Mouse (Mus musculus) heart, postnatal 25 days (tissue): ENCODE results near the gene Dcun1d4. TPM values are rescaled to one million over a fixed set of nuclear protein-coding genes. Genes with fewer than 3 reads are reported as not detected.
"Not testable (repeated sequence)": the region's sequence is repeated elsewhere in the genome, so short reads cannot be mapped to it uniquely, and the experiment has no call there.

Experiments used
- DNase-seq: peaks from one replicate; pipeline ENCODE4 v3.0.0; 2022; ENCODE audit warnings: low spot score
- intact Hi-C: fragments of 180-260 bp; cut with DNase I; formaldehyde crosslinking; loops from one replicate; pipeline ENCODE4 v1.15.1; 2025
- total RNA-seq, 2 experiments: library from RNA; stranded (reverse); gene quantifications; 2 replicates each; pipeline ENCODE4 v1.2.3; 2021

The Dcun1d4 gene
- total RNA-seq: 10 to 100 TPM; 14.6 to 16.0 TPM

DNA sequence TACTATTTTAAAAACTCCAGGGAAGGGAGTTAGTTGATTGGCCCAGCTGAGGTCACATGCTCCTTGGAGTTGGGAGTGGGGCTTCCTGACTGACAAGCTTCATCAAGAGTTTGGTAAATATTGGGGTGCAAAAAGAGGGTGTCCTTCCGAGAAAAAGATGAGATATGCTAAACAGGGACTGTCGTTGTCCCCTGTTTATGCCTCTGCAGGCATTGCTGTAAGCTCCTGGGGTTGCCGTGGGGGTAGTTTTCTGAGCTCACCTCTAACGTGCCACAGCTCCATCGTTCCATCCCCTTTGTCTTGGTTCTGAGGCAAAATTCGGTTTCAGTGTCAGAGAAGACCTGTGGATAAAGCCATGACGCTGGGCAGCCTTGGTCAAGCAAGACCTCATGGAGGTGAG, at the start of gene Dcun1d4:
TSS of gene Dcun1d4 (plus strand) at position 301 of the 400 bp plus-strand sequence.
- no peak for DNase-seq
- intact Hi-C loops: no loop called here

DNA sequence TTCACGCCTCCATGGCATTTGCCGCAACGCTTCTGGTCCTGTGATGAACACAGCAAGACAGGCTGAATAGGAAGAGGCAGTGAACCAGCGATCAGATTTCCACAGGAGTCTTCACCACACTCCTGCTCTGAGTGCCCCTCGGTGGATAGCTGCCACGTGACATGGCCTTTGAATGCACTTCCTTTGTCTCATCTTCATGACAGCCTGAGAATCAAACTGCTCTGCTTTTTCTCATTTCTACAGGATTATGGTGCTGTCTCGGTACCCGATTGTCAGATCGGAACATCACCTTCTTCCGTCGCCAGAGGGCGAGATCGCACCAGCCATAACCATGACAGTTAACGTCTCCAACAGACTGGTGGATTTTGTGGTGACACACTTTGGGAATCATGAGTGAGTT, 49.2 kb upstream of the Dcun1d4 start:
- DNase-seq: peak; percentile 43
- intact Hi-C loops: loop anchor here (1.0 to 5.0 kb wide), 3 partner anchors 106 to 206 kb away; no protein-coding TSS in a partner anchor

DNA sequence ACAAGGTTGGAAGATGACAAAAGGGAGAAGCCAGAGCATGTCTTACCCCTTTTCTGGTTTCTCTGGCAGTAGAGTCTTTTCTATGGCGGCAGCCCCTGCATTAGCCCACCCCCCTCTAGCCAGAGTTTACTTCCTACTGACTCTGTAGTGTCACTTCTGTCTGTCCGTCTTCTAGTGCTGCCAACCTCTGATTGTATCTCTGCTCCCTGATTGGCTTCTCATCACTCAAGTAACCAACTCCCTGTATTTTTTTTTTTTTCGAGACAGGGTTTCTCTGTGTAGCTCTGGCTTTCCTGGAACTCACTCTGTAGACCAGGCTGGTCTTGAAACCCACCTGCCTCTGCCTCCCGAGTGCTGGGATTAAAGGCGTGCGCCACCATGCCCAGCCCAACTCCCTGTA, 48.0 kb upstream of the Dcun1d4 start:
- DNase-seq: no peak
- intact Hi-C loops: loop anchor here (5.0 kb wide), 1 partner anchor 104 kb away; no protein-coding TSS in a partner anchor

DNA sequence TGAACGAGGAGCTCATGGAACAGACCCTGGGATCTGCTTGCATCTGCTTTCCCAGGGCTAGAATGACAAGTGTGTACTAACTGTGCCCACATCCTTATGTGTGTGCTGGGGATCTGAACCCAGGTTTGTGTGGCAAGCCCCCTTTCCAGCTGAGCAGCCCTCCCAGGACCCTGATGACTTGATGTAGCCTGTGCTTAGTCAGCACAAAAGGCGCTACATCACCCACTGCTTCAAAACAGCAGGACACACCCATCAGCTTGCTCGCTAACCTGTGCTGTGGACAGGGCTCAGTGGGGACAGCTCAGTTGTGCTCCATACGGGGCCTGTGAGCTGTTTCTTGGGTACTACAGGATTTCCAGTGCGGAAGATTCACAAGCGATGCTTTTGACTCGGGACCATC, 46.0 kb upstream of the Dcun1d4 start:
- intact Hi-C loops: loop anchor here (5.0 kb wide), 1 partner anchor 103 kb away; no protein-coding TSS in a partner anchor

DNA sequence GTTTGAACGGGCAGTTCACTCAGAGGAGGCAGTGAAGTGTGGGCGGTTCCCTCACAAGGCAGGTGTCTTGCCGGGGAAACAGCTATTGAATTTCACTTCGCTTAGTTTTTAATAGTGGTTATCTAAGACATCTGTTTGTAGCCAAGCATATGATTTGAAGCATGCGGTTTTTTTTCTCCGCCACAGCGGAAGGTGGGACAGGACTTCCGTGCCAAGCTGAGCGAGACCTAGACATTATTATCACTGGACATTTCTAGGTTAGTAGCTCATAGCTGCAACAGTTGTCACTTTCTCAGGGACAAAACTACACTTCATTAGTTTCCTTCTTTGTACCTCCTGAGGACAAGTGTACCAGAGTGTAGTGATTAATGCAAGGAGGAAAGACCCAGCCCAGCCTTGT, 38.6 kb upstream of the Dcun1d4 start:
- intact Hi-C loops: no loop called here

More for the DNA sequence above, 46.0 kb upstream of the Dcun1d4 start:
- no peak for DNase-seq

DNA sequence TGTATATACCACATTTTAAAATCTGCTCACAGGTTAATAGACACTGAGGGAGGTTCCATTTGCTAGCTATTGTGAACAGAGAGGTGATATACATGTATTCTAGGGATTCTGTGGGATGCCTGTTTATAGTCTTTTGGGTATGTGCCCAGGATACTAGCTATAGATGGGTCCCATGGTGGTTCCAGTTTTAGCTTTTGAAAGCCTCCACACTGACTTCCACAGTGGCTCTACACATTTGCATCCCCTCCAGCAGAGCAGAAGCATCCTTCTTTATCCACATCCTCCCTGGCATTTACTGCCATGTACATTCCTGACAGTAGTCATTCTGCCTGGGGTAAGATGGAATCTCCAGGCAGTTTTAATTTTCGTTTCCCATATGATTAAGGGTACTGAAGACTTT, 30.5 kb upstream of the Dcun1d4 start:
- no peak for DNase-seq
- intact Hi-C loops: no loop called here

More for the DNA sequence above, 38.6 kb upstream of the Dcun1d4 start:
- DNase-seq: no peak

DNA sequence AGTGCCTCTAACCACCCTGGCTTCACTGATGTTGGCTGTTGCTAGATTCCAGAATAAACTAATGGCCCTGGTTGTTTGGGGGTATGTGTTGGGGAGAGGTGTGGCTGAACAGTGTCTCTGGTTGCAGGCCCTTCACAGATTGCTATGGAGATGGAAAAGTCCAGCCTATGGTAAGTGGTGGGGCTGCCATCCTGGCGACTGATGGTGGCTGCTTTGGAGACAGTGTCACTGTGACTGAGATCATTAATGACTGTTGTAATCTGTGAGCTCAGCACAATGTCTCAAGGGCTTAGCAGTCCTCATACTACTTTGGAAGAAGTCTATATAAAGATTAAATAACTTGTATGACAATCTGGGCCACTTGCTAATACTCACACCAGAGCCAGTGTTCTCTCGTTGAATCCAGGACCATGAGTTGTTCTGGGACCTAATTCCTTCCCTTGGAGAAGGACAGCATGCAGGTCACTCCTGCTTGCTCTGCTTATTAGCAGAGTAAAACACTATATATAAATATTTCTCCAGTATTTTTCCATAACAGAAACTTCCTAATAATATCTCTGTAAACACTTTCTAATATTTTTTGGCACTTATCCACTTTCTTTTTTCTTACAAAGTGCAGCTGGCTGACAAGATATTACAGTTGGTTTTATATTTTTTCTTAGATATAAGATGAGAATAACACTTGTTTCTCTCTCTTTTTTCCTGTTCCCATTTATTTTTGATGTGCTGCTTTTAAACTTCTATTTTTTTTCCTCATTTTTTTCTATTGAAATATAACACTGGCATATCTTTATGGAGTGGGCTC, 26.1 kb upstream of the Dcun1d4 start:
- intact Hi-C loops: no loop called here
- DNase-seq: no peak

DNA sequence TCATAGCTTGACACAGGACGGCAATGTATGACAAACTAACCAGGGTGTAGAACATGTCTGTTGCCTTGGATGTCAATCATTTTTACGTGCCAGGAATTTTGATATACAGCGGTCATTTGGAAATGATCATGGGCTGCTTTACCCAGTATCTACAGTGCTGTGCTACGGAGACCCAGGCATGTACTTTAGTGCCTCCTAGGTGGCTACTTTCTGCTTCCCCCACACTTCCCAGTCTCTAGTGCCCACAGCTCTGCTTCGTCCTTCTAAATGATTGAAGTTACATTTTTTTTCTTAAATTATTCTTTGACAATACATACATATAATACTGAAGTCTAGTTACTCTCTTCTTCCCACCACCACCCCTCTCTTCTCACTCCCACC, 25.5 kb upstream of the Dcun1d4 start:
- intact Hi-C loops: no loop called here
- no peak for DNase-seq

DNA sequence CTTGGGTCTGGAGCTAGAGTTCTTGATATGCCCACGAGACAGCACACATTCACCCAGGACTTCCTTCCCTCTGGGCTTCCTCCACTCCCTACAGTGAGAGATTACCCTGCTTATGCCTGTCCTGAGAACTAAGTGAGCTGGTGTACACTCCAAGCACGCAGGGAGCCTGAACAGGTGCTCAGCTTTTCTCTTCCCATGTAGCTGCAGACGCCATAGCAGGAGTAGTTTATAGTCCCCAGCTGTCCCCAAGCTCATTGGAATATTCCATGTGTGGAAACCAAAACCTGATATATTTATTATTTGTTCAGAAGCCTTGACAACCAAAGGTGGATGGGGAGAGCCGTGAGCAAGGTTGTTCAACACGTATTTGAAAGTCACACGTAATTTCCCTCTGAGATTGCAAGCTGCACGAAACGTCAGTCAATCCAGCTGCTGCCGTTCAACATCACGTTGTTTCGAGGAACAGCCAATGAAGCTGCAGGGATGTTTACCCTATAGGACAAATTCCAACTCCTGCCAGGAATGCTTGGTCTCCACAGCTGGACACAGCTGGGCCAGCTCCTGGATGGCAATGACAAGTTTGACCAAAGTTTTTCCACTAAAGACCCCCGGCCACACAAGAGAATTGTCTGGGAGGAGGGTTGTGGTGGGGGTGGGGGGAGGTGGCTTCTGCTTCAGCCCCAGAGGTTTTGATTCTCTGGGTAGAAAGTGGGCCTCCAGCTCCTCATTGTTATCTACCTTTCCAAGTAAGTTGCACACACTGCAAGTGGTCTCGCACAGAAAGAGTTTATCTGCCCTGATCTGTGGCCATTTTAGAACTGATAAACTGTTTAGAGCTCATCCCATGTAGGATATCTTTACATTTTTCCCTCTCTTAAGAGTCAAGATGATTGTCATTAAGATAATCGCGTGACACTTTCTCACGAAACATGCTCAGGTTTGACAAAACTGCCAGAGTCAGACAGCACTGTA, 12.1 kb upstream of the Dcun1d4 start:
- intact Hi-C loops: no loop called here
- DNase-seq: no peak

DNA sequence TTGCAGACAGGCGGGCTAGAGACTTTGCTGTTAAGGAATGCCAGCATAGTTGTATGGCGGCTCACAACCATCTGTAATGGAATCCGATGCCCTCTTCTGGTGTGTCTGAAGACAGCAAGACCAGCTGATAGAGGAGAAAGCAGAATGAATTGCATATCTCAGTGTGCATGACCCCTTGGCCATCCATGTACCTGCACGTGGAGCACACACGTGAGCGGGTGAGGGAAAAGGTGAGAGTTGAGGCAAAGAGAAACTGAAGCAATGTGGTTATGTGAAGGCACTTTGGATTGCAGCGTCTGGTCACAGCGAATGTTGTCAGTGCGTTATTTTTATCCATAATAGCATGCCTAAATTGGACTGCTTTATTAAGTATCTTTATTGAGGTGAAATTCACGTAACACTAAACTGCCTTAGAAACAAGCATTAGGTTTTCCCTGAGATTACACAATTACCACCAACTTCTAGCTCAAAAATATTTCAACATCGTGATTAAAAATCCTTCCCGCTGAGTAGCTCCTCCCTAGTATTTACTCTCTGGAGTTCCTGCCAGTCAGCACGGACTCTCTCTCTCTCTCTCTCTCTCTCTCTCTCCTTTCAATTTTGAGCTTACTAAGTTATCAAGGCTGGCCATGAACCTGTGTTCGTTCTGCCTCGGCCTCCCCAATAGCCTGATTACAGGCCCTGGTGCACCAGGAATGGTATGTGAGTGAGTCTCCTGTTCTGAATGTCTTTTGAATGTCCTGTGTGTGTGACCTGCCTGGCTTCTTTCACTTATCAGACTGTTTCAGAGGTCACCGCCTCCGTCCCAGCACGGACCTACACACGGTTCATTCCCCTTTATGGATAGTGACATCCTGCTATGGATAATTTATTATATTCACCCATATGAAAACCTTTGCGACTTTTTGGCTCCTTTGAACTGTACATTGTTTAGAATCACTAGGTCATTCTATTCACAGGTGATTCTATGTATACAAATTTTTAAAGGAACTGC, 6.1 kb upstream of the Dcun1d4 start:
- no peak for DNase-seq

DNA sequence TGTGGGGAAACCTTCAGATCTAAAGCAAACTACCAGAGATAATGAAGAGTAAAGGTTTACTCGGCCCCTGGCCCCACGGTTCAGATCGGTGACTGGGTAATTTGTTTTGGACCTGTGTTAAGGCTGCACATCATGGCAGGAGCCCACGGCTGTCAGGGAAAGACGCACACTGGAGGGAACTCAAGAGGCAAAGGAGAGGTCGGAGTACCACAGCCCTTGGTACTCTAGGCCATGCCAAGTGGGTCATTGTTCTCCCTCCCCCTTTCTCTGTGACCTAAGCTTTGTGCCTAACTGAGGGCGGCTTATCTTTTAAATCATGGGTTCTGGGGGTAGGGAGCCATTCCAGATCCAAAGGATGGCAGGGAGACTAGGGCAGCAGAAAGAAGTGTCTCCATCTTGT, 601 bp downstream of the Dcun1d4 start:
- intact Hi-C loops: no loop called here
- no peak for DNase-seq

More for the DNA sequence above, 6.1 kb upstream of the Dcun1d4 start:
- intact Hi-C loops: no loop called here

DNA sequence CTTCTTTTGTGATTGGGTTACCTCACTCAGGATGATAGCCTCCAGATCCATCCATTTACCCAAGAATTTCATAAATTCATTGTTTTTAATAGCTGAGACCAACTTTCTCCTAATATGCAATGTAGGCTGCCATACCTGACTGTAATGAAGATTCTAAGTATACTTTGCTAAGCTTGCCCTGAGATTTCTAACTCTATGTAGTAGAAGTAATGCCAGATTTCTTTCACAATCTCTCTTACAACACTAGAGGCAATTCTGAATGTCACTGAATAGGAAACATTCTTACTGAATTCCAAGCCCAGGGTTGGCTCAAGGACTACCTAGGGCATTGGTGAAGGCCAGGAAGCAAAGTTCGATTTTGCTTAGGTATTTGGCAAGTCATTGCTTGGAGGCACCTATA, 1.6 kb downstream of the Dcun1d4 start:
- intact Hi-C loops, DNase-seq: not testable (repeated sequence)

DNA sequence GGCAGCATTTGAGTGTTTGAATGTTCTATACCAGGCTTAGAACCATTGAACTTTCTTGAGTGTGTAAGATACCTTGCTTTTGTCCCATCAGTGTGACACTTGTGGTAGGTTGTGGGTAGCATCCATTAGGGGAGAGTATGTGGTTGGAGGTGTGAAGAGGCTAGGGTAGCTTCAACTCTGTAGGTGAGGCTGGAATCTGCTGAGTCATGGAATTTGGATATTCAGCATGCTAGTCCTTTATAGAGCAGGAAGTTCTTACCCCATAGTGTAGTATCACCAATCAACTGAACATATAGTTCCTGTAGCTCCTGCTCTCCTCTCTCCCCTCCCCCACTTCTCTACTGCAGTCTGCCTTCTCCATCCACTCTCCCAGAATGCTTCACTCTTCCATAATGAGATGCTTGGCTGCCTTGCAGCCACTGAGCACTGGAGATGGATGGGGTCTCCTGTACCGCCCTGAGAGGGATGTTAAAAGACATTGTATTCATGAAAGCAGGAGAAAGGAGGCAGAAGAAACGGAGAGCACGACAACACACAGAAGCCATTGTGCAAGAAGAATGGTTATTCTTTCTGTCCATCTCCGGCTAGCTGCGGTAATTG, 3.3 kb downstream of the Dcun1d4 start:
- no peak for DNase-seq
- intact Hi-C loops: no loop called here

DNA sequence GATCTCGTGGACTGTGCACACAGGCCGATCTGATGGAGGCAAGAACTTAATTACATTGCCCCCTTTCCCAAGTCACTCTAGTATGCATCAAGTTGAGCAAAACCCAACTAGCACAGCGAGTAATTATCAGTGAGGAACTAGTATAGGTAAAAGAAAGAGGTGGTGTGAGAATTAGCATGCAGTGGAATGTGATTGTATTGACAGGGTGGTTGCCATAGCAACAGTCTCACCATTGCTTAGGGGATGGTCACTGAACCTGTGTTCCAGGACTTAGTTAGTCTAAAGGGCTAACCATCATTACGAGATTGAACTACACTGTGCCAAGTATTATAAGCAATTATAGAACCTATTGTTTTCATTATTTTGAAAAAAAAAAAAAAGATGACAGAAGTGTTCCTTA, 5.7 kb downstream of the Dcun1d4 start:
- intact Hi-C loops: no loop called here
- no peak for DNase-seq

DNA sequence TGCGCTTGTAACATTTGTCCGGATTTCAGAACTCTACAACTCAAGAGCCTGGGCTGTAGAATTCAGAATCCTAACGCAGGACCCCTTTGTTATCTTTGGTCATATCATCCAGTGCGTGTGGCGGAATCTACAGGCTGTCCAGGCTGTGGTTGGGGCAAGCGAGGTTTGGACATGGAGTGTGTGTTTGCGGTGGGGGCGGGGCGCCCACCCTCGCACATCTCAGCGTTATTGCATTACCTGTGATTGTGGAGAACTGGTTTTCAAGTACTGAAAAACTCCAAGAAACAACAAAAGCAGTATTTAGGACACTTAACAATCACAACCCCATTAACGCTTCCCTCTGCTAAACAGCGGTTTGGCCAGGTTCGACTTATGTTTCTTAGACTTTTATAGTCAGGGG, 9.1 kb downstream of the Dcun1d4 start:
- intact Hi-C loops: no loop called here
- no peak for DNase-seq

DNA sequence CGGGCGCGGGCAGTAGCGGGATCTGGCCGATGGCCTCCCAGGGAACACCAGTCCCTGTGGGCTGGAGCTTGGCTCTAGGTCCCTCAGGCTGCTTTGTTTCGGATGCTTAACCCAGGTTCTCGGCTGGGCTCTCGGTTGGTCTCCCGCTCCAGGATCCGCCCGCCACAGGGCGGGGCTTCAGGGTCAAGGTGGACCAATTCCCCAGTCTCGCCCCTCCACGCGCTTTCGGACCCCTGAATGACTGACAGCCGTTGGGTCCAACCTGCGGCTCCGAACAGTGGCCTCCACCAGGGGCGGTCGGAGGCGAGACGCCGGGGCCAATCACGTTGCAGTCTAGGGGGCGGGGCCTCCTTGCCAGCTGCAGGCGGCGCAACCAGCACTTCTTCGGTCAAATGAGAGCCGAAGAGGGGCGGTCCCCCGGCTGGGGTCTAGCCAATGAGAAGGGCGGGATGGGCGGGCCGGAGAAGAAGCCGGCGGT, 9.8 kb downstream of the Dcun1d4 start:
- DNase-seq: peak; percentile 100
- intact Hi-C loops: no loop called here

DNA sequence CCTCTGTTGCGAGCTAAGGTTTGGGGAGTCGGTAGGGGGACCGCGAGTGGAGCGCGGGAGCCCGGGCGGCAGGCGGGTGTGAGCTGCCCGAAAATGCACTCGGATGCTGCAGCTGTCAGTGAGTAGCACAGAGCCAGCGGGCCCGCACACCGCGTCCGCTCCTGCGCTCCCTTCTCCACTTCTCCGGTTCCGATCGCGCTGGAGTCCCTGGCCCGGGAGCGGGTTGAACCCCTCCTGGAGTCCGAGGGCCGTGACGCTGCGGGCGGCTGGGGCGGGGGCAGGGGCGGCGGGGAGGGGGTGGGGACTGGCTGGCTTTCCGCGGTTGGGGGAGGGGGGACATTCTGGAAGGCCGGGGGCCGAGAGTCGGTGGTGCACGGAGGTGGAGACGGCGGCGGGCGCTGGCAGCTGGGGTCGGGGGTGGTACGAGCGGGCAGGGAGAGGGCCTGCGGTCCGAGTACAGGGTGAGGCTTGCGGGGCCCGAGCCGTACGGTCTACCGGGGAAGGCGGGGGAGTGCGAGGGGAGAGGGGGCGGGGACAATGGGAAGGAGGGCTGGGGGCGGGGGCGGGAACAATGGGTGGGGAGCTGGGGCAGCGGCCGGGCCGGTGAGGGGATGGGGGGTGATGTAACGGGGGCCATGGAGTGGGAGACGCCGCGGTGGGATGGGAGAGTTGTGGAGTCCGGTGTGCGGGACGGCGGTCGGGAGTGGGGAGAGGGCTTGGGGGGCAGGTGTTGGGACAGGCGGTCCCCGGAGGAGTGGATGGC, 10.5 kb downstream of the Dcun1d4 start:
- no peak for DNase-seq
- intact Hi-C loops: no loop called here
